Mouse (Mus musculus) heart, postnatal 0 days (tissue): ENCODE measurements at regions not wholly inside any gene's neighbourhood (a gene's known extent, or its start where the extent isn't known, plus 50 kb on each side); places are given as distances from the start of the nearest gene placed in this dataset.

Source experiments
- CTCF ChIP-seq: IDR thresholded peaks from 2 replicates; pipeline ENCODE4 v1.5.1; 2016; ENCODE audit warnings: antibody characterized with exemption, control low read depth, low read depth
- EP300 ChIP-seq: IDR thresholded peaks from 2 replicates; pipeline ENCODE4 v1.6.1; 2016; ENCODE audit warnings: antibody characterized with exemption, low read depth

DNA sequence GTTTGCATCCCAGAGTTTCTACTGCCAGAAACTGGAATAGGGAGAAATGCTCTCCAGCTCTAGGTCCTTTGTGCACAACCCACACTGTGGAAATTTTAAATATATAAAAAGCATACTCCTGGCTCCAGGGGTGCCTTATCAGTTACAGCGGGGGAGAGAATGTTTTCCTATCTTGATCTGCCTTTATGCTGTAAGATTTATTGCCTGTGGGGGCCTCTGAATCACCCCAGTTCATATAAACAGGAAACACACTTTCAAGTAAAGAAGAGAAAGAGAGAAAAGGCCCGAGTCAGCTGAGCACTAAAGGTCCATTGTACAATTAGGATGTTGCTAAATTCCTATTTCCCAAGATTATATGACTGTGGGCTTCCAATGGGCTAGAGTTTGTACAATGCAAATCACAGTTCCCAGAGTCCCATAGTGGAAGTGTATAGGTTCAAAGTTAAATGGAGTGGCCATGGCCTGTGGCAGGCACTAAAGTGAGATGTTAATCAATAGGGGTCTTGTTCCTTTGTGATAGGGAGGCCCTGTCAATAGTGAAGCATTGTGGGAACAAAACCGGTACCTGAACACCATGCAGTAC, 258.9 kb upstream of the Cd180 start:
- TF ChIP-seq CTCF = no peak
- TF ChIP-seq EP300 = no peak
